Comparison of ENCODE assay signal across 16 mouse cellular contexts in genomic region chr10:84730078-84730477, GRCm38 (mm10). TPM values are rescaled to one million over a fixed set of nuclear protein-coding genes. Genes with fewer than 3 reads are reported as not detected.
DNase-seq lines count a peak whose midpoint lies in the region; ATAC-seq and TF ChIP-seq lines count a peak whose summit lies in the region.
"Had no signal": no experiment of that assay in that cellular context is flagged by ENCODE, and none has a peak within 500 bp of the region (broad histone marks: within the 10 kb centered on the region; RNA-seq: fewer than 3 reads in every experiment).

No protein-coding gene starts in this region.

- peaks cover 13% of the 10 kb centered on the region for H3K36me3 ChIP-seq in intestine, postnatal 0 days (ENCODE audit: control insufficient read depth, insufficient read depth)
- no peaks in the 10 kb centered on the region for H3K36me3 ChIP-seq in intestine, embryonic 15.5 days
- H3K36me3 ChIP-seq in midbrain, postnatal 0 days (ENCODE audit: insufficient read depth, low read length), result peaks cover 15% of the 10 kb centered on the region; the same call in 1 of the 2 replicates
- no peaks in the 10 kb centered on the region for H3K36me3 ChIP-seq in midbrain, embryonic 15.5 days (replicated peaks)

- DNase-seq in midbrain, postnatal 0 days (ENCODE audit: low spot score), result no peak
- DNase-seq in ZHBTc4 (ENCODE audit: low read depth, low spot score), result peak; percentile 42
- no peak for DNase-seq in left cerebral cortex, adult 18-20 months (ENCODE audit: low spot score in 2 of 2)
- DNase-seq: cerebellum, adult 9-11 months; gastrocnemius, postnatal 14 days; kidney, adult 9 months; midbrain, embryonic 14.5 days; thymus, adult 18-20 months had no signal

- no peaks in the 10 kb centered on the region for H3K9me3 ChIP-seq in intestine, postnatal 0 days (ENCODE audit: control insufficient read depth)
- no peaks in the 10 kb centered on the region for H3K9me3 ChIP-seq in intestine, embryonic 15.5 days
- H3K9me3 ChIP-seq in midbrain, postnatal 0 days (ENCODE audit: low read length), result no peaks in the 10 kb centered on the region
- no peaks in the 10 kb centered on the region for H3K9me3 ChIP-seq in midbrain, embryonic 15.5 days
- H3K9me3 ChIP-seq: limb, embryonic 10.5 days; neural tube, embryonic 13.5 days had no signal

- TF ChIP-seq CTCF in intestine, postnatal 0 days (IDR thresholded peaks at IDR 0.05; ENCODE audit: low read depth), result peak; percentile 43
- peak; percentile 47 for TF ChIP-seq CTCF in midbrain, postnatal 0 days (IDR thresholded peaks at IDR 0.05)

- no peak overlapping the region for H3K27ac ChIP-seq in intestine, postnatal 0 days (ENCODE audit: low read depth, low read length)
- H3K27ac ChIP-seq in intestine, embryonic 15.5 days, result no peak overlapping the region
- H3K27ac ChIP-seq in midbrain, postnatal 0 days (ENCODE audit: low read depth, low read length), result no peak overlapping the region
- H3K27ac ChIP-seq in midbrain, embryonic 15.5 days, result no peak overlapping the region
- H3K27ac ChIP-seq: neural tube, embryonic 13.5 days had no signal

- H3K4me2 ChIP-seq in intestine, postnatal 0 days (replicated peaks; ENCODE audit: low read depth), result no peak overlapping the region
- no peak overlapping the region for H3K4me2 ChIP-seq in intestine, embryonic 15.5 days (replicated peaks)
- no peak overlapping the region for H3K4me2 ChIP-seq in midbrain, postnatal 0 days (ENCODE audit: low read depth, low read length, poor library complexity, severe bottlenecking)
- H3K4me2 ChIP-seq in midbrain, embryonic 15.5 days, result no peak overlapping the region
- H3K4me2 ChIP-seq: heart, embryonic 12.5 days; neural tube, embryonic 13.5 days had no signal

- H3K4me3 ChIP-seq in intestine, postnatal 0 days (ENCODE audit: low read depth, low read length), result no peak overlapping the region
- no peak overlapping the region for H3K4me3 ChIP-seq in intestine, embryonic 15.5 days (replicated peaks)
- no peak overlapping the region for H3K4me3 ChIP-seq in midbrain, postnatal 0 days (ENCODE audit: low read depth, low read length)
- H3K4me3 ChIP-seq in midbrain, embryonic 15.5 days, result no peak overlapping the region
- H3K4me3 ChIP-seq: heart, embryonic 12.5 days; limb, embryonic 10.5 days; neural tube, embryonic 13.5 days had no signal

- no peaks in the 10 kb centered on the region for H3K4me1 ChIP-seq in intestine, postnatal 0 days (replicated peaks; ENCODE audit: control insufficient read depth, insufficient read depth, low read length)
- peaks cover 3% of the 10 kb centered on the region; the same call in 1 of the 2 replicates for H3K4me1 ChIP-seq in intestine, embryonic 15.5 days (replicated peaks)
- H3K4me1 ChIP-seq in midbrain, postnatal 0 days (ENCODE audit: insufficient read depth, low read length), result no peaks in the 10 kb centered on the region
- no peaks in the 10 kb centered on the region for H3K4me1 ChIP-seq in midbrain, embryonic 15.5 days
- H3K4me1 ChIP-seq: neural tube, embryonic 13.5 days had no signal

- H3K9ac ChIP-seq in intestine, postnatal 0 days (ENCODE audit: low read depth, low read length), result no peak overlapping the region
- H3K9ac ChIP-seq in intestine, embryonic 15.5 days, result no peak overlapping the region
- H3K9ac ChIP-seq in midbrain, postnatal 0 days (replicated peaks; ENCODE audit: low read length, poor library complexity, severe bottlenecking), result no peak overlapping the region
- no peak overlapping the region for H3K9ac ChIP-seq in midbrain, embryonic 15.5 days
- H3K9ac ChIP-seq: heart, embryonic 12.5 days; neural tube, embryonic 13.5 days had no signal

- no peak for ATAC-seq in intestine, postnatal 0 days
- ATAC-seq in intestine, embryonic 15.5 days, result no peak
- no peak for ATAC-seq in midbrain, postnatal 0 days (ENCODE audit: low FRiP score)
- ATAC-seq in midbrain, embryonic 15.5 days (replicated peaks), result no peak
- no peak for ATAC-seq in frontal cortex, adult (ENCODE audit: low TSS enrichment)

- H3K27me3 ChIP-seq in intestine, postnatal 0 days (replicated peaks; ENCODE audit: control insufficient read depth, insufficient read depth, low read length), result no peaks in the 10 kb centered on the region
- H3K27me3 ChIP-seq in intestine, embryonic 15.5 days (replicated peaks), result no peaks in the 10 kb centered on the region; the same call in 1 of the 2 replicates
- no peaks in the 10 kb centered on the region for H3K27me3 ChIP-seq in midbrain, postnatal 0 days (ENCODE audit: insufficient read depth, low read length)
- H3K27me3 ChIP-seq in midbrain, embryonic 15.5 days (replicated peaks), result no peaks in the 10 kb centered on the region
- H3K27me3 ChIP-seq: heart, embryonic 12.5 days; neural tube, embryonic 13.5 days had no signal

- 83% methylated on average over 3 of the region's 3 CpGs for whole genome bisulfite sequencing in intestine, postnatal 0 days
- 87% methylated on average over 3 of the region's 3 CpGs for WGBS in intestine, embryonic 15.5 days
- 79% methylated on average over 3 of the region's 3 CpGs for WGBS in midbrain, postnatal 0 days
- WGBS in midbrain, embryonic 15.5 days, result 91% methylated on average over 3 of the region's 3 CpGs

RNA-seq across cellular contexts. Expression of gene Rfx4, which starts 25.8 kb away (rescaled TPM):
- not detected in 2 replicates for polyA plus RNA-seq in intestine, postnatal 0 days (2015; fragmentation: Nextera tagmentation; extraction: Ambion mirVana)
- not detected in 2 replicates for polyA plus RNA-seq in intestine, embryonic 15.5 days (2015; fragmentation: Nextera tagmentation; extraction: Ambion mirVana)
- total RNA-seq in midbrain, postnatal 0 days (2014; rRNA removed), result 12.6 and 15.0 TPM in 2 replicates
- polyA plus RNA-seq in midbrain, postnatal 0 days (2015; fragmentation: Nextera tagmentation; extraction: Ambion mirVana), result 10.2 and 11.6 TPM in 2 replicates
- 16.1 and 17.2 TPM in 2 replicates for polyA plus RNA-seq in midbrain, embryonic 15.5 days (2015; fragmentation: Nextera tagmentation; extraction: Ambion mirVana)
- 10 to 100 TPM; 10.1 to 12.5 TPM for total RNA-seq in left cerebral cortex, adult 18-20 months (2021)
- polyA plus RNA-seq: limb, embryonic 10.5 days; spleen, adult 2 months had no signal

Comparison
In these comparisons a context has a peak if more than half of its experiments do, and no peak if none do; other contexts are left out.
1. RNA of gene Rfx4, which starts 25.8 kb away (polyA plus RNA-seq): 16.1 to 17.2 TPM in midbrain, embryonic 15.5 days and 10.2 to 11.6 TPM in midbrain, postnatal 0 days; not detected in intestine, postnatal 0 days and not detected in intestine, embryonic 15.5 days; every median in the first group is over 10 times any median in the second.